Mouse (Mus musculus) MN1 (cell line): ENCODE results near the gene Olfr190.
"Not testable (repeated sequence)": the region's sequence is repeated elsewhere in the genome, so short reads cannot be mapped to it uniquely, and the experiment has no call there.

Experiments used
- DNase-seq: peaks from one replicate; pipeline ENCODE4 v3.0.0-alpha.2; 2016; ENCODE audit warnings: low spot score

Olfr190 gene

GRCm38 (mm10) chr16:59077905-59078304, at the start of gene Olfr190:
Olfr190 (minus strand) TSS chr16:59078005.
- DNase-seq = no peak

- DNase-seq = no peak
Measured at GRCm38 (mm10) chr16:59120969-59121368, 43.2 kb upstream of the Olfr190 start, which contains the start of gene Olfr194. Olfr194 (minus strand) TSS chr16:59121069.

DNA sequence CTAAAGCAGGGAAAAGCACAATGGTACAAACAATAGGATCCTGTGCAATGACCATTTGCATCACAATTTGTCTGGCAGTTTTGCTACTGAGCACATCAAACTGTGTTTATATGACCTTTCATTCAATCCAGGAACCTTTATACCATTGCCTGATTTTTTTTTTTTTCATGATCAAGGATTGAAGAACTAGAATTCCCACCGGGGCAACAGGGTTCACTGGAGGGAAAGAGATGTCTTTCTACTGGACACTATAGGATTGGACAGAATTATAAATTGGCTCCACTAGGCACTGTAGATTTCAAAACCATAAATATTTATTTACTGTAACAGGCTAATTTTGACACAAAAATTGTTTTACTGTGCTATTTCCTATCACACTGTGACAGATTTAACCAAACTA, 34.0 kb upstream of the Olfr190 start, which contains the start of gene Olfr193:
Gene Olfr193 (minus strand): TSS at position 101 of the 400 bp plus-strand sequence.
- DNase-seq = no peak

GRCm38 (mm10) chr16:59108522-59108921, 30.7 kb upstream of the Olfr190 start:
- not testable (repeated sequence) for DNase-seq

- DNase-seq = no peak
Measured at GRCm38 (mm10) chr16:59105312-59105711, 27.5 kb upstream of the Olfr190 start.

- DNase-seq = not testable (repeated sequence)
Measured at GRCm38 (mm10) chr16:59089722-59090121, 11.9 kb upstream of the Olfr190 start, which contains the start of gene Olfr191. Olfr191 (minus strand) TSS chr16:59089822.

DNA sequence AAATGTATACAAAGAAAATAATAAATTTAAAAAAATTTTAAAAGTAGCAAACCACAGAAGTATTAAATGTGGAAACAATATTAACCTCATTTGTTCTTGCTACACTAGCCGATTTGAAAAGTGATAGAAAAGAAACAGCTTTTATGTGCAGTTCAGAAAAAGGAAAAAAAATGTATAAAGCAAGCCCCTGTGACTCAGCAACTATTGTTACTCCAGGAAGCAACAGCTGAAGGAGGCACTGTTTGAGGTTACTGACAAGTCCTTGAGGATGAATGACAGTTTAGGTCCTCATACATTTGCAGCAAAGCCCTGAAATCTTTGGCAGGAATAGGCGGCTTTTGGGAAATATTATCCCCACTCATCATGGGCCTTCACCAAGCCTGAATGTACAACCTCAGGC, 3.3 kb upstream of the Olfr190 start:
- DNase-seq = not testable (repeated sequence)

GRCm38 (mm10) chr16:59073520-59073919, 4.3 kb downstream of the Olfr190 start:
- no peak for DNase-seq

DNA sequence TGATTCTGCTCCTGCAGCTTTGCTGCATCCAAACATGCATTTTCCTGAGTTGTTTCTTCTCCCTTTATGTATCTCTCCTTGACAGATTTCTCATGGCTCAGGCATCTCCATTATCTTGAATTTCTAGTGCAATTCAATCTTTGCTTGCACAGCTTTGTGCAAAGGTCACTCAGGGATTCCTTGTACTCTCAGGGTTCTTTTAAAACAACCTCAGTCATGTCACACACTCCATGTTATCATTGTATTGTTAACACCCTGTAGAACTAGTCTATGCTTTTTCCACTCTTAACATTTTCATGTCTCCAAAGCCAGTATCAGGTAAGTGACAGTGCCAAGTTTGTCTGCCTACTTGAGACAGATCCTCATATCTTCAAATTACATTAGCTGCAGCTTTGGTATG, 6.0 kb downstream of the Olfr190 start:
- DNase-seq = no peak

DNA sequence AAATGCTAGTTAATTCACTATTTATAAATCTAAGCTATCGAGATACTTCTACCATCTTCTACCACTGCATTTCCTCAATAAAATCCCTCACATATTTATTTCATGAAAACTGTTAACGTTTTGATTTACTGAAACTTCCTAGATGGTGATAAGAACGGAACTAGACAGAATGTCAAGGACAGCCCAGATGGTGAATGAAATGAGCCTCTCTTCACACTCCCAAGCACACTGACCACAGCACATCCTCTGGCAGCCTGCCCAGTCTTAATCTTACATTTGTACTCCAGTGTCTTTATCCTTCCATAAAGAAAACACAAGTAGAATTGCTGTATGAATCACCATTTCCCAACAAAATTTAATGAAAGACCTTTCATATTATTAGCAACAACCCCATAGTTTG, 15.4 kb downstream of the Olfr190 start:
- DNase-seq = not testable (repeated sequence)

GRCm38 (mm10) chr16:59049286-59049685, 28.5 kb downstream of the Olfr190 start:
- DNase-seq = not testable (repeated sequence)

DNA sequence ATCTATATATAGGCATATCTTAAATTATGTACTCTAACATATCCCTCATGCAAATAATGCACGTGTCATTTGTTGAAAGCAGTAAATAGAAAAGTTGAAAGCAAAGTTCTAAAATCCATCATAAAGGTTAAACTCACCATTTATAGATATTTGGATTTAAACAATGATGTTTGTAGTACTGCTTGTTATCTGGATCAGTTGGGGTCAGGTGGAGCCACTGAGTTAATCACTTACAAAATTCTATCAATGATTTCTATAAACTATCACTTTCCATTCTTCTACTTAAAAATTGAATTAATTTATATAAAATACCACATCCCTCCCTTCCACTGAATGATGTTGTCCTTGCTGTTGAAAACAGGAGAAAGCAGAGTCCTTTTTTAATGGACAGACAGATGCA, 28.9 kb downstream of the Olfr190 start:
- no peak for DNase-seq

DNA sequence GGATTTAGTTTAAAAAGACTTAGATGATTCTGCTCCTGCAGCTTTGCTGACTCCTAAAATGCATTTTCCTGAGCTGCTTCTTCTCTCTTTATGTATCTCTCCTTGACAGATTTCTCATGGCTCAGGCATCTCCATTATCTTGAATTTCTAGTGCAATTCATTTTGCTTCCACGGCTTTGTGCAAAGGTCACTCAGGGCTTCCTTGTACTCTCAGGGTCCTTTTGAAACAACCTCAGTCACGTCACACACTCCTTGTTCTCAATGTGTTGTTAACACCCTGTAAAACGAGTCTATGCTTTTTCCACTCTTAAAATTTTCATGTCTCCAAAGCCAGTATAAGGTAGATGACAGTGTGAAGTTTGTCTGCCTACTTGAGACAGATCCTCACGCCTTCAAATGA, 30.2 kb downstream of the Olfr190 start:
- no peak for DNase-seq

DNA sequence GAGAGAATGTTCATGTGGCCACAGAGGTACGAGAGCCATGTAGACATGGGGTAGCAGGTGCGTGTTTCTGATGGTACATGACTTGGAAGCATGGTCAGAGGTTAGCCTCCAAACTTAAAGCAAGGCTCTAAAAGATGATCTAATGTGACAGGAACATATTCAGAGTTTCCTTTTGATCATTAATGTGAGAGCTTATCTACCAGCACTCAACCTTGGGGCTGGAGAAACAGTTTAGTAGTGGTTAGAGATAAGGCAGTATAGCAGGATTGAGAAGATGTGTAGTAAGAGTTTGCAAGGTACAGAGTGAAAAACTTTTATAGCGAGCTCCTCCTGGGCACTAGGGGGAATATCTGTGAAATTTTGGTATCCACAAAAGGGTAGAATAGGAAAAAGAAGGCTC, 32.0 kb downstream of the Olfr190 start:
- no peak for DNase-seq

- no peak for DNase-seq
Measured at GRCm38 (mm10) chr16:59039710-59040109, 38.1 kb downstream of the Olfr190 start, which contains the start of gene Olfr187. Olfr187 (minus strand) TSS chr16:59039767.

GRCm38 (mm10) chr16:59030191-59030590, 47.6 kb downstream of the Olfr190 start, which contains the start of gene Olfr186:
Olfr186 (minus strand) TSS chr16:59030291.
- DNase-seq = no peak
